Mouse (Mus musculus) layer of hippocampus, adult 2 months (tissue): ENCODE measurements at regions not wholly inside any gene's neighbourhood (a gene's known extent, or its start where the extent isn't known, plus 50 kb on each side); places are given as distances from the start of the nearest gene placed in this dataset.
A peak's percentile ranks its signal among the peaks of the same experiment; 100 is the strongest.

ENCODE experiments used
- DNase-seq, 2 experiments: peaks; one replicate each; pipeline ENCODE4 v3.0.0; 2022; ENCODE audit warnings: low spot score in 2 of 2
- H3K27ac ChIP-seq: fragments of 200-600 bp; 2 replicates; pipeline ENCODE4 v1.8.1; 2022
- H3K4me3 ChIP-seq: fragments of 200-600 bp; 2 replicates; pipeline ENCODE4 v1.8.1; 2022; ENCODE audit warnings: mild to moderate bottlenecking
- CTCF ChIP-seq: fragments of 200-600 bp; conservative IDR thresholded peaks from 2 replicates; pipeline ENCODE4 v1.8.1; 2022; ENCODE audit warnings: antibody characterized with exemption, mild to moderate bottlenecking, moderate library complexity

DNA sequence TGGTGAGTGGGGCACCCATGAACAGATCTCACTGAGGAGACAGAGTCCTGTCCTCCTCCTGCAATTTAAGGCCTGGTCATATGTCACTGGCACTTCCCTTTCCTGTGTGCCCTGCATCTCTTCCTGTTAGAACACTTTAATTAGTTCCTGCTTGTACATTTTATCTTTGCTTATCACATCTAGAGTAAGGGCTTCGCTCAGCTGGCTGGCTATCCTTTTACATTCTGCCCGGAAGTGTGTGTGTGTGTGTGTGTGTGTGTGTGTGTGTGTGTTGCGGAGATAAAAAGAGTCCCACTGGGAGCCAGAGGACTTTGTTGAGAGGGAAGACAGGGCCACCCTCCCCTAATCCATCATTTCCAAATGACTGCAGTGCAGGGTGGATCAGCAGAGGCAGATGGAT, 238.6 kb downstream of the Gadd45g start:
- Histone ChIP-seq H3K4me3 (no peak overlapping the region), H3K27ac (no peak overlapping the region)
- no peak for DNase-seq
- TF ChIP-seq CTCF: no peak

DNA sequence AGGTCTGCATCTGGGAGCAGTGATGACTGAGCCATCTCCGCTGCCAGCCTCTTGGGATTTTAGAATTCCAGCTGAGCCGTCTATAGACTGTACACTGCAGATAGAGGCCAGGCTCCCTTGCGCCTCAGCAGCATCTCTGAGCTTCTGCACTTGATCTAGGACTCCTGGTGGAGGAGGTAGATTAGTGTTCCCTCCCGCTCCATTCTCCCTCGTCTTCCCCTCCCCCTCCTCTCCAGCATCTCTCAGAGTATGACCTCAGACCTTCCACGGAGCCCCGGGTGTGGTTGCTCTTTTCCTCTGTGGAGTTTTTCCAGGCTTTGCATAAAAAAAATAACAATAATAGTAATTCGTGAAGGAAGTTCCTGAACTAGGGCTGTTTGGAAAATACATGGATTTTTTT, 241.8 kb downstream of the Gadd45g start:
- TF ChIP-seq CTCF: no peak
- DNase-seq: no peak
- H3K27ac ChIP-seq: no peak overlapping the region
- no peak overlapping the region for H3K4me3 ChIP-seq

DNA sequence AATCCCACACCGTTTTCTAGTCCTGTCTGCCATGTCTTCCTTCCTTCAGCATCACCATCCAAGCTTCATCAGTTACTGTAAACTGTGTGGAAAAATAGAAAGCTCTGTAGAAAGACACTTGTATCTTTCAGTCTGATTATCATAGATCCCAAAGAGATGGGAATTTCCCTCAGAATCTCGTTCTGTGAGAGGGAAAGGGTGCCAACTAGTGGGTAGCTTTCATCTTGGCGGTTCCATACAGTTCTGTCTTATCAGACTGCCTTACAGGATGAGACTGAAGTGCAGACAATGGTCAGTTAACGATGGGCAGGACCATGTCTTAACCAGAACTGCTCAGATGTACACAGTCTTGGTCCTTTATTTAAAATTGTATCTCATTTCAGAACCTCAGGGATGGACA, 243.9 kb downstream of the Gadd45g start:
- Histone ChIP-seq H3K27ac (no peak overlapping the region), H3K4me3 (no peak overlapping the region)
- DNase-seq: no peak
- TF ChIP-seq CTCF: peak; percentile 53

DNA sequence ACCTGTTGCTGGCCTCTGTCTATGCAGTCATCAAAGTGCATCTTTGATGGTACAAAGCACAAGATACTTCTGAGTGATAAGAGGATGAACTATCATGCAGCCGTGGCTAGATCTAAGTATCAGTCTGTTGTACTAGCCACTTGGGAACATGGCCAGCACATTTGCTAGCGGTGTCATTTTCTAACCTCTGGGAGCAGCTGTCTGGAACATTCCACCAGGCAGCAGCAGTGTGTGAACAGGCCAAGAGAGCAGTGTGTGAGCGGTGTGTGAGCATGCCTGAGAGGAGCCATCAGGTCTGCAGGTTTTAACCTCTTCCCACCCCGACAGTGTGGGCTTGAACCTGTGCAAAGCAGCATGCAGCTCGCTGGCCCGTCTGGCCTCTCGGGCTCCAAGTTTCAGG, 248.3 kb downstream of the Gadd45g start:
- Histone ChIP-seq H3K27ac (no peak overlapping the region), H3K4me3 (no peak overlapping the region)
- TF ChIP-seq CTCF: no peak
- DNase-seq: no peak

DNA sequence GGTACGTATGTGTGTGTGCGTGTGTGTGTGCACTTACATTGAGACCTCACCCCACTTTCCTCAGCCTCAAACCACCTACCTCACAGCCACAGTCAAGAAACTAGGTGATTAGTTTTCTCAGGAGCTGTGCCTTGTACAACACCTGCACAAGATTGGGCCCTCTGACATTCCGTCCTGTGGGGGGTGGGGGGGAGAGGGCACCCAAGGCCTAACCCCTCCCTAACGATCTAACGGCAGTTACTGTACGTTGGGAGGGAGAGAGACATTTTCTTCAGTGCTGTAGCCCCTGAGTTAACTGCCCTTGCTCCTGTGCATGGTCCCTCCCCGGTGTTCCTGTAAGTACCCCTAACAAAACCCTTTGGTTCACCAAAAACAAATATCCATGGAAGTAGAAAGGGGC, 250.0 kb downstream of the Gadd45g start:
- no peak overlapping the region for H3K27ac ChIP-seq
- DNase-seq: no peak
- H3K4me3 ChIP-seq: no peak overlapping the region
- no peak for TF ChIP-seq CTCF

DNA sequence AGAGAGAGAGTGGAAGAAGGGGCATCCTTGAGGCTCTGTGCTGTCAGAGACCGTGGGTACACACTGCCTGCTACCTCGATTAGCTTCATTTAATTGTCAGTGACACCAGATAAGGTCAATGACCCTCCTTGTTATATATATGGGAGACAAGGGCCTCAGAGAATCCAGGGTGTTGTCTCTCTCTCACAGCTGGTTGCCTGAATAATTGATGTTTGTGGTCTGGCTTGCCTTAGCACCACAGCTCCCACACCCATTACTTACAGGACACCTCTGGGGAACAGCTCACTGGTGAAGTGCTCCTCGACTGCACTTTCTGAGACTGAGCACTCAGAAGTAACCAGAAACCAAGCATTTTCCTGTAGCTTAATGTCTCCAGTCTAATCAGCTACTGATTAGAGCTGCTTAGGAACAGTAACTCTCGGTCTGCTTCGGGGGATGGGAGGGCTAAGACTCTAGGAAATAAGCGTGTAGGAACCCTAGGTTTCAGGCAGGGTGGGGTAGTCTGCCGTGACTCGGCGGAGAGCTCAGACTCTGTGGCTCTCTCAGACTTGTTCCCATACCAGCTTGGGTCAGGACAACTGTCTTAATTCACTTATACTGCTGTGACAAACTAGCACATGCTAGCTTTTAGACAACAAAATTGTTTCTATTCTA, 259.6 kb downstream of the Gadd45g start:
- DNase-seq: no peak
- TF ChIP-seq CTCF: no peak
- no peak overlapping the region for H3K4me3 ChIP-seq
- H3K27ac ChIP-seq: no peak overlapping the region

DNA sequence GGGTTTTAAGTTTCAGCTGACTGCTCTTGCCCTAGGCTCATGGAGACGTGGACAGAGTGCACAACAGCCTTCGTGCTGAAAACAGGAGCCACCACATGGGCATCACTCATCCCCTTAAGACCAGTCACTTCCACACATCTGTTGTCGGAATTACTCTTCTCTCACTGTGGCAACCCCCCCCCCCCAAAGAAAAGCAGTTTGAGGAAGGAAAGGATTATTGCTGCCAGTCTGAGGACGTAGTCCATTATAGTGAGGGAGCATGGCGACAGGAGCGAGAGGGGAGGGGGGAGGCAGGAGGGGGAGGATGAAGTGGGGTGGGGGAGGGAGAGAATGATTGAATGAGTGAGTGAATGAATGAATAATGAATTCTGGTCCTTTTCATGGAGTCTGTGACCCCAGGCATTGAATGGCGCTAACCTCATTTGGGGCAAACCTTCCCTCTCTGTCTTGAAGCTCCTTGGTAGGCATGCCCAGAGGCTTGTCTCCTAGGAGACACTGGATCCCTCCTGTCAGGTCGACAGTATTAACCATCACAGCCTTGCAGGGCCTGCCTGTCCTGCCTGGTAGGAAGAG, 262.0 kb downstream of the Gadd45g start:
- no peak for DNase-seq
- no peak for TF ChIP-seq CTCF
- Histone ChIP-seq H3K4me3 (no peak overlapping the region), H3K27ac (no peak overlapping the region)

DNA sequence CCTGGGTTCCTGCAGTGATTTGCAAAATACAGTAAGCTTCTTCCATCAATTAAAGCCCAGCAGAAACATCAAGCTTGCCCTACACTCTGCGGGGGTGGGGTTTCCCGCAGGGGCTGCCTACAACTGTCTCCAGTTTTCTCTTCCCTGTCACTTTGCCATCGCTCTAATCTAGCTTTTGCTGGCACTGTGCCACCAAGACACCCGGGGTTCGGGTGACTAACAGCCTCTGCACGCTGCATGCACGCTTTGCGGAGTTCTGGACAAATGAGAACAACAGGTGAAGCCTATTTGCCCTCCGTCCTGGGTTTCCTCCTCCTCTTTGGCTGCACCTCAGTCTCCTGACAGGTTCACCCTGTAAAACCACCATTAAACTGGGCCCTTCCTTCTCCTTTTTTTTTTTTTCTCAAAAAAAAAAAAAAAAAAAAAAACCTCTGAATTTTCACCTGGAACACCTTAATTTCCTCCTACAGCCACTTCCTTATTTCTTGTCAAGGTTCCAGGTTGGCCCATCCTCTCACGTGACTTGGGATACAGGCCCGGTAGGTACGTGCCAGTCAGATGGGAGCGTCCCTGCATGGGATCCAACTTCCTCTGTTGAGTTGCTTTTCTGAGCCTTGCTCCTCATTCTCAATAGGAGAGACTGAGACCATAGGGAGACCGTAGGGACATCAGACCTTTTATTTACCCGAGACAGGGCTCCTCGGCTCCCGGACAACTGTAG, 262.7 kb downstream of the Gadd45g start:
- TF ChIP-seq CTCF: no peak
- H3K4me3 ChIP-seq: no peak overlapping the region
- peak in 1 of 2 experiments; percentile 18 for DNase-seq
- H3K27ac ChIP-seq: no peak overlapping the region

DNA sequence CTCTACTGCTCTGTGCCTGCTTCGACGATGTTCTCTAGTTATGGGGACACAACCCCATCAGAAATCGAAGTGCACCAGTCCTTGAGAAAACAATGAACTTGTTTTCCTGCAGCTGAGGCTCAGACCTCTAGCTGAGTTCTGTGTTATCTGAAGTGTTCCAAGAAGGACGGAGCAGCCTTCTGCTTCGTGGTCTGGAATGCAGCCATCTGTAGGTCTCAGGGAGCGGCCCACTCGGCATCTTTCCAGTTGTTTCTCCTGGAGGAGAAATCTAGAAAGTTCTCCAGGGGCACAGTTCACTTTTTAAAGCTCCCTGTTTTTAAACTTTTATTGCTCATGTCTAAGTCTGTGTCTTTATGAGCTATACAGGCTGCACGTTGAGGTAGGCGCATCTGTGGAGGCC, 264.3 kb downstream of the Gadd45g start:
- no peak overlapping the region for H3K27ac ChIP-seq
- H3K4me3 ChIP-seq: no peak overlapping the region
- TF ChIP-seq CTCF: no peak
- DNase-seq: no peak

DNA sequence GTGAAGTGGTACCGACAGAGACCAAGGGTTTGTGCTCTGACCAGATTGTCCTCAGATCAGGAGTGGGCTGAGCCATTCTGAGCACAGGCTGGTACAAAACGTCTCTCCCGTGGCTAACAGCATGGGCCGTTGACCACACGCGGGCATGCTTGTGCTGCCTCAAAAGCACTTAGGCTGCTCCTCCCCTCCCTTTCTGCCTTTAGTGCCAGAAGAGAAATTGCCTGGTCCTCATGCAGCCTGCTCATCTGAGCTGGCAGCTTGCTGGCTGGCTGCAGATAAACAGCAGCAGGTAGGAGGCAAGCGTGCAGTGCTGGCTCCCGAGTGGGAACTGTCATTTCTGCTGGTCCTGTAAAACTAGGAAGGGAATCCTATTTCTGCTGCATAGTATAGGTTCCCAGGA, 267.1 kb downstream of the Gadd45g start:
- no peak for TF ChIP-seq CTCF
- DNase-seq: peak; percentile 33 to 44
- Histone ChIP-seq H3K27ac (no peak overlapping the region), H3K4me3 (no peak overlapping the region)

DNA sequence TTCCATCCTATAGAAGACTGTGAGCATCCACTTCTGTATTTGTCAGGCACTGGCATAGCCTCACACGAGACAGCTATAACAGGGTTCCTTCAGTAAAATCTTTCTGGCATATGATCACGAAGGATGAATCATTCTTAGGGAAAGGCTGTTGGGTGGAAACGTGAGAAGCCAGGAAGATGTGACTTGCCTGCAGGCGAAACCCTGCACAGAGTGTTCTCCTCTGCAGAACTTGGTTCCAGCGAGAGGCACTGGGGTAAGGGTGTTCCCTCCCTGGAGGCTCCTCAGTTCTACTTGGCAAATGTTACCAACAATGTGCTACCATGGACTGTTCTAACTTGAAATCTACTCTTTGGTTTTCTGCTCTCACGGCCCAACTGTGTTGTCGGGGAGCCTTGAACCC, 268.0 kb downstream of the Gadd45g start:
- DNase-seq: peak in 1 of 2 experiments; percentile 6
- Histone ChIP-seq H3K4me3 (no peak overlapping the region), H3K27ac (no peak overlapping the region)
- no peak for TF ChIP-seq CTCF

DNA sequence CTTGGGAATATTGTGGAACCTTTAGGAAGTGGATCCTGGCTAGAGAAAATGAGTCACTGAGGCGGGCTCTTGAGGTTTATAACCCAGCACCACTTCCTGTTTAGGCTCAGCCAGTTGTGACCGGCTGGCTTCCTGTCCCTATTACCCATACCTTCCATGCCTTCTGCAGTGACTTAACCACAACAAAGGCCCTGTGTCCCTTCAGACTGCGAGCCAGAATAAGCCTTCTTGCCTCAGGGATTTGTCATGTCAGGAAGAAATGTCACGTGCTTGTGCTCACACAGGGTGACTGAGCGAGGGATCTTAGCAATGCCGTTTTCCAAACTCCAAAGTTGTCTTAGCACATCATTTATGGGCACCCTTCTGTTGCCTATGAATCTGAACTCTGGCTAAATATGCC, 268.5 kb downstream of the Gadd45g start:
- DNase-seq: no peak
- TF ChIP-seq CTCF: no peak

DNA sequence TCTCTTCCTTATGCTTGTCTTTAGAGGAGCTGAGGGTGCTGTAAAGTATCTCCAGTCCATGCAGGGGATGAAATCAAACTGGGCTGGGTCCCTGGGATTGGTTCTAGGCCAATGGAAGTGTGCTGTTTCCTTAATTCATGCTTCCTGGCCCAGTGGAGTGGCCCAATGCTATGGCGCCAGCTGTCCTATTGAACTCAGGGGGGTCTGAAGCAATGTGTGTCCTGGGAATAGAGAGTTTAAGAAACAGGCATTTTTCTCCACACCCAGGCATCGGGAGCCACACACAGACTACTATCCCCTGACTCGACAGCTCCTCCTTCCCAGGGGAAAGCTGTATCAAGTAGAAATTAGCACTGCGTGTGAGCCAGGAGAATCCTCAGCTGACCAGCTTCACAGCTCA, 269.8 kb downstream of the Gadd45g start:
- no peak for DNase-seq
- no peak overlapping the region for H3K4me3 ChIP-seq
- H3K27ac ChIP-seq: no peak overlapping the region
- no peak for TF ChIP-seq CTCF

More for the DNA sequence above, 268.5 kb downstream of the Gadd45g start:
- Histone ChIP-seq H3K27ac (no peak overlapping the region), H3K4me3 (no peak overlapping the region)

DNA sequence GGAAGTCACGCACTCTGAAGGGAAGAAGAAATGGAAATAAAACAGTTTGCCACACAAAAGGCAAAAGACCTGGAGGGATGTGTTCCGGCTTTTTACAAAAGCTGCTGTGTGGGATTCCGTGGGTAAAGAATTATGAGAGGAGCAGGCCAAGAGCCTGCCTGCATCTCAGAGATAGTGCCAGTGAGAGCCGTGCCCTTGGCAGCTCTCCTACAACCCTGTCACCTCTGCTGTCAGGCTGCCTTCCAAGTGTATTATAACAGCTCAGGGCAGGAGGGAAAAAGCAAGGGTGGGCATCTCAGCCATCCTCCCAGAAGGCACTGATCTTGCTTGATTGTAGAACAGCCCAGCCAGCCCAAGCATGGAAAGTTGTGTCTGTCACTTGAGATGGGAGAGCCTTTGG, 270.3 kb downstream of the Gadd45g start:
- Histone ChIP-seq H3K4me3 (no peak overlapping the region), H3K27ac (no peak overlapping the region)
- no peak for DNase-seq
- TF ChIP-seq CTCF: no peak
